Mouse (Mus musculus): ENCODE results near the gene Nus1. TPM values are rescaled to one million over a fixed set of nuclear protein-coding genes. Genes with fewer than 3 reads are reported as not detected.

The Nus1 gene
- 13.0 and 14.4 TPM in 2 replicates for polyA plus RNA-seq (2015; fragmentation: Nextera tagmentation; extraction: Ambion mirVana)

- H3K27me3 ChIP-seq, result no peaks in the 10 kb centered on the region
- H3K4me2 ChIP-seq (replicated peaks), result peak within 1 kb of the TSS; percentile 55
- ATAC-seq (ENCODE audit: insufficient number of reproducible peaks, low FRiP score, low TSS enrichment, low read depth), result peak; percentile 99
- H3K36me3 ChIP-seq, result no peaks in the 10 kb centered on the region
- peak within 1 kb of the TSS; percentile 93 for H3K27ac ChIP-seq (replicated peaks)
- peak within 1 kb of the TSS; percentile 76 for H3K9ac ChIP-seq
- peaks cover 19% of the 10 kb centered on the region; the same call in 1 of the 2 replicates for H3K4me1 ChIP-seq
- H3K4me3 ChIP-seq (replicated peaks), result peak within 1 kb of the TSS; percentile 85
- WGBS, result under 1% methylated on average over 78 of the region's 79 CpGs
- no peaks in the 10 kb centered on the region for H3K9me3 ChIP-seq (replicated peaks)
These were observed at the start of gene Nus1 for GRCm38 (mm10) chr10:52417299-52417997. Nus1 (plus strand) TSS chr10:52417547.

- no peak overlapping the region for H3K27ac ChIP-seq (replicated peaks)
- no peak overlapping the region for H3K4me3 ChIP-seq (replicated peaks)
- no peaks in the 10 kb centered on the region for H3K4me1 ChIP-seq
- no peaks in the 10 kb centered on the region for H3K36me3 ChIP-seq
- WGBS, result 82% methylated on average over 4 of the region's 4 CpGs
- ATAC-seq (ENCODE audit: insufficient number of reproducible peaks, low FRiP score, low TSS enrichment, low read depth), result no peak
- H3K9me3 ChIP-seq (replicated peaks), result no peaks in the 10 kb centered on the region
- H3K9ac ChIP-seq, result no peak overlapping the region
- no peaks in the 10 kb centered on the region for H3K27me3 ChIP-seq
- no peak overlapping the region for H3K4me2 ChIP-seq (replicated peaks)
These were observed 49.0 kb upstream of the Nus1 start for GRCm38 (mm10) chr10:52368376-52368775.

GRCm38 (mm10) chr10:52373834-52374233 is 43.5 kb upstream of the Nus1 start:
- Histone ChIP-seq H3K4me1 (no peaks in the 10 kb centered on the region), H3K4me3 (replicated peaks) (no peak overlapping the region), H3K27me3 (no peaks in the 10 kb centered on the region), H3K9ac (no peak overlapping the region), H3K9me3 (replicated peaks) (no peaks in the 10 kb centered on the region), H3K4me2 (replicated peaks) (no peak overlapping the region), H3K27ac (replicated peaks) (no peak overlapping the region), H3K36me3 (no peaks in the 10 kb centered on the region)
- ATAC-seq (ENCODE audit: insufficient number of reproducible peaks, low FRiP score, low TSS enrichment, low read depth), result no peak
- 56% methylated on average over 4 of the region's 4 CpGs for WGBS

GRCm38 (mm10) chr10:52374651-52375050 is 42.7 kb upstream of the Nus1 start:
- H3K9ac ChIP-seq, result no peak overlapping the region

GRCm38 (mm10) chr10:52376422-52376821 is 40.9 kb upstream of the Nus1 start:
- Histone ChIP-seq H3K4me2 (replicated peaks) (no peak overlapping the region), H3K4me3 (replicated peaks) (no peak overlapping the region), H3K27ac (replicated peaks) (no peak overlapping the region), H3K9ac (no peak overlapping the region), H3K4me1 (no peaks in the 10 kb centered on the region), H3K36me3 (no peaks in the 10 kb centered on the region), H3K9me3 (replicated peaks) (no peaks in the 10 kb centered on the region), H3K27me3 (no peaks in the 10 kb centered on the region)
- WGBS, result 88% methylated on average over 2 of the region's 2 CpGs
- ATAC-seq (ENCODE audit: insufficient number of reproducible peaks, low FRiP score, low TSS enrichment, low read depth), result no peak

More at GRCm38 (mm10) chr10:52374651-52375050, 42.7 kb upstream of the Nus1 start:
- Histone ChIP-seq H3K4me3 (replicated peaks) (no peak overlapping the region), H3K27me3 (no peaks in the 10 kb centered on the region), H3K9me3 (replicated peaks) (no peaks in the 10 kb centered on the region), H3K36me3 (no peaks in the 10 kb centered on the region), H3K27ac (replicated peaks) (no peak overlapping the region), H3K4me2 (replicated peaks) (no peak overlapping the region), H3K4me1 (no peaks in the 10 kb centered on the region)
- ATAC-seq (ENCODE audit: insufficient number of reproducible peaks, low FRiP score, low TSS enrichment, low read depth), result no peak

- Histone ChIP-seq H3K4me3 (replicated peaks) (no peak overlapping the region), H3K27ac (replicated peaks) (no peak overlapping the region), H3K4me1 (peaks cover 3% of the 10 kb centered on the region), H3K9me3 (replicated peaks) (no peaks in the 10 kb centered on the region), H3K36me3 (no peaks in the 10 kb centered on the region), H3K9ac (no peak overlapping the region), H3K27me3 (no peaks in the 10 kb centered on the region), H3K4me2 (replicated peaks) (no peak overlapping the region)
- ATAC-seq (ENCODE audit: insufficient number of reproducible peaks, low FRiP score, low TSS enrichment, low read depth), result no peak
- WGBS, result 91% methylated on average over 2 of the region's 2 CpGs
These were observed 39.5 kb upstream of the Nus1 start for GRCm38 (mm10) chr10:52377813-52378212.

GRCm38 (mm10) chr10:52381321-52381801 is 36.0 kb upstream of the Nus1 start:
- Histone ChIP-seq H3K27ac (replicated peaks) (peak overlapping the region; percentile 95), H3K4me2 (replicated peaks) (peak overlapping the region; percentile 72), H3K4me1 (peaks cover 7% of the 10 kb centered on the region), H3K4me3 (replicated peaks) (peak overlapping the region; percentile 91), H3K36me3 (no peaks in the 10 kb centered on the region), H3K9ac (peak overlapping the region; percentile 88), H3K9me3 (replicated peaks) (no peaks in the 10 kb centered on the region), H3K27me3 (no peaks in the 10 kb centered on the region)
- WGBS, result under 1% methylated on average over 19 of the region's 19 CpGs
- ATAC-seq (ENCODE audit: insufficient number of reproducible peaks, low FRiP score, low TSS enrichment, low read depth), result 0 out of 2 replicates have a peak, but pooled peaks have one; percentile 6

- ATAC-seq (ENCODE audit: insufficient number of reproducible peaks, low FRiP score, low TSS enrichment, low read depth), result peak; percentile 99
- Histone ChIP-seq H3K4me1 (peaks cover 7% of the 10 kb centered on the region), H3K9ac (peak within 1 kb of the TSS; percentile 88), H3K36me3 (no peaks in the 10 kb centered on the region), H3K27ac (replicated peaks) (peak within 1 kb of the TSS; percentile 95), H3K4me3 (replicated peaks) (peak within 1 kb of the TSS; percentile 91), H3K4me2 (replicated peaks) (peak within 1 kb of the TSS; percentile 72), H3K27me3 (no peaks in the 10 kb centered on the region), H3K9me3 (replicated peaks) (no peaks in the 10 kb centered on the region)
- under 1% methylated on average over 69 of the region's 71 CpGs for WGBS
These were observed 35.3 kb upstream of the Nus1 start, which contains the start of gene Gopc for GRCm38 (mm10) chr10:52381845-52382591. Gopc (minus strand) TSS chr10:52382124.

- Histone ChIP-seq H3K36me3 (no peaks in the 10 kb centered on the region), H3K9me3 (replicated peaks) (no peaks in the 10 kb centered on the region), H3K4me1 (peaks cover 7% of the 10 kb centered on the region), H3K4me2 (replicated peaks) (peak overlapping the region; percentile 72), H3K9ac (no peak overlapping the region), H3K27me3 (no peaks in the 10 kb centered on the region), H3K4me3 (replicated peaks) (peak overlapping the region; percentile 91), H3K27ac (replicated peaks) (peak overlapping the region; percentile 95)
- ATAC-seq (ENCODE audit: insufficient number of reproducible peaks, low FRiP score, low TSS enrichment, low read depth), result no peak
- WGBS, result 66% methylated on average over 6 of the region's 6 CpGs
These were observed 34.3 kb upstream of the Nus1 start for GRCm38 (mm10) chr10:52383022-52383421.

GRCm38 (mm10) chr10:52383522-52383921 is 33.8 kb upstream of the Nus1 start:
- Histone ChIP-seq H3K9me3 (replicated peaks) (no peaks in the 10 kb centered on the region), H3K4me3 (replicated peaks) (no peak overlapping the region), H3K27ac (replicated peaks) (no peak overlapping the region), H3K36me3 (no peaks in the 10 kb centered on the region), H3K4me2 (replicated peaks) (no peak overlapping the region), H3K9ac (no peak overlapping the region), H3K27me3 (no peaks in the 10 kb centered on the region), H3K4me1 (peaks cover 7% of the 10 kb centered on the region)
- ATAC-seq (ENCODE audit: insufficient number of reproducible peaks, low FRiP score, low TSS enrichment, low read depth), result no peak
- 75% methylated on average over 1 of the region's 1 CpGs for WGBS

GRCm38 (mm10) chr10:52384823-52385610 is 32.3 kb upstream of the Nus1 start:
- Histone ChIP-seq H3K9ac (no peak overlapping the region), H3K9me3 (replicated peaks) (no peaks in the 10 kb centered on the region), H3K4me1 (peaks cover 7% of the 10 kb centered on the region), H3K27me3 (no peaks in the 10 kb centered on the region), H3K4me3 (replicated peaks) (no peak overlapping the region), H3K27ac (replicated peaks) (no peak overlapping the region), H3K4me2 (replicated peaks) (no peak overlapping the region), H3K36me3 (no peaks in the 10 kb centered on the region)
- no peak for ATAC-seq (ENCODE audit: insufficient number of reproducible peaks, low FRiP score, low TSS enrichment, low read depth)
- 49% methylated on average over 8 of the region's 8 CpGs for WGBS
